Mouse (Mus musculus) macrophage (primary cell): ENCODE measurements around the gene Hras. TPM values are rescaled to one million over a fixed set of nuclear protein-coding genes. Genes with fewer than 3 reads are reported as not detected.
A peak's percentile ranks its signal among the peaks of the same experiment; 100 is the strongest.

Experiments used
- H3K27ac ChIP-seq: fragments of 350-480 bp; formaldehyde crosslinking; 2 replicates; pipeline ENCODE4 v1.9.0; 2021
- H3K36me3 ChIP-seq: fragments of 350-480 bp; formaldehyde crosslinking; 2 replicates; pipeline ENCODE4 v1.9.0; 2021; ENCODE audit errors: inconsistent target
- H3K4me3 ChIP-seq: fragments of 350-480 bp; formaldehyde crosslinking; 2 replicates; pipeline ENCODE4 v1.9.0; 2021; ENCODE audit errors: inconsistent target
- H3K79me2 ChIP-seq: fragments of 350-480 bp; formaldehyde crosslinking; 2 replicates; pipeline ENCODE4 v1.9.0; 2021; ENCODE audit errors: inconsistent target
- WGBS: methylation state at CpG from one replicate; pipeline ENCODE4 v1.1.7; 2026; ENCODE audit warnings: inconsistent platforms; ENCODE audit not compliant: missing documents; 5-methylcytosine and 5-hydroxymethylcytosine counted together
- polyA plus RNA-seq: library from polyadenylated mRNA; stranded (reverse); fragments of 250-400 nt; gene quantifications from 3 replicates; pipeline ENCODE4 v1.2.4, GENCODE M21; 2018; ENCODE audit warnings: inconsistent platforms

Hras gene
- polyA plus RNA-seq, 1 experiment from 2014 or later: 31.1 TPM

DNA sequence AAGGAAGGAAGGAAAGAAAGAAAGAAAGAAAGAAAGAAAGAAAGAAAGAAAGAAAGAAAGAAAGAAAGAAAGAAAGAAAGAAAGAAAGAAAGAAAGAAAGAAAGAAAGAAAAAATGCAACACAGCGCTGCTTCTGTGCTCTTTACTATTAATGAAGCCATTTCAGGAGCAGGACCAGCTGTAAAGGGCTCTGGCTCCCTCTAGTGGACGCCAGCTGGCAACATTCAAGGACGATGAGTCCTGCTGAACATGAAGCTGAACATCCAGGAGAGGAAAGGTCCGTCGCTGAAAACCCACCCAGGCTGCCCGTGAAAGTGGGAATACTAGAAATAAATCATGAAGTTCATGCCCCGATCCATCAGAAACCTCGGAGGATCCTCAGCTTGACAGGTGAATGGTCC lies 17.6 kb downstream of the Hras start:
- Histone ChIP-seq H3K79me2 (peaks cover 8% of the 10 kb centered on the region), H3K36me3 (no peaks in the 10 kb centered on the region), H3K4me3 (no peak overlapping the region), H3K27ac (no peak overlapping the region)
- 5% methylated on average over 8 of the region's 8 CpGs for WGBS

DNA sequence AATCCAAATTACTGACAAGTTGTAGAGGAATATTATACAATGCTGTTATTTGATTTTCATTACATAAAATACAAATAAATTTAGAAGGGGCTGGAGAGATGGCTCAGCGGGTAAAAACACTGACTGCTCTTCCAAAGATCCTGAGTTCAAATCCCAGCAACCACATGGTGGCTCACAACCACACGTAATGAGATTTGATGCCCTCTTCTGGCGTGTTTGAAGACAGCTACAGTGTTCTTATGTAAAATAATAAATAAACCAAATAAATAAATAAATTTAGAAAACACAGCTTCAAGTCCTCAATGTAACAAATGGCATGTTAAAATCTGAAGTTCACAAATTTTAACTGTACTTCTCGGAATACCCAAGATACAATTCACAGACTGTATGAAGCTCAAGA lies 18.7 kb downstream of the Hras start:
- 93% methylated on average over 4 of the region's 4 CpGs for WGBS
- H3K79me2 ChIP-seq: peaks cover 19% of the 10 kb centered on the region
- no peak overlapping the region for H3K4me3 ChIP-seq
- H3K27ac ChIP-seq: no peak overlapping the region
- no peaks in the 10 kb centered on the region for H3K36me3 ChIP-seq

DNA sequence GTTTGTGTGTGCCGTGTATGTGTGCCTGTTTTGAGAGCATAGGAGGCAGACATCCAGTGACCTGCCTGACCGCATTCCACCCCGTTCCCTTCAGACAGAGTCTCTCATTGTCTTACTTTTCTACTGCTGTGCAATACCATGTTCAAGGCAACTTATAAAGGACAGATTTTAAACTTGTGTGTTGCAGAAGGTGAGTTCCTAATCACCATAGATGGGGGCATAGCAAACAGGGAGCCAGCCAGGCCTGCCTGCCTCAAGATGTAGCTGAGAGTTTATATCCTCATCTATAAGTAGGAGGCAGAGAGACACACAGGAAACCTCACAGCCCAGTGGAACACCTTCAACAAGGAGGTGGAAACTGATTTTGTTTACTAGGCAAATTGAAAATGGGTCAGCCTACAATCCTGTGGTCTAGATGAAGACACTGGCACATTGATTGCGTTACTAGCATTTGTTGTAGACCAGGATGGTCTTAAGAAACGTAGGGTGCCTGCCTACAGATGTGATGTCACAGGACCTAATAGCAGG lies 20.4 kb downstream of the Hras start:
- 75% methylated on average over 5 of the region's 5 CpGs for WGBS
- H3K79me2 ChIP-seq: peaks cover 36% of the 10 kb centered on the region
- H3K4me3 ChIP-seq: peak overlapping the region; percentile 64
- H3K27ac ChIP-seq: peak overlapping the region; percentile 94
- H3K36me3 ChIP-seq: no peaks in the 10 kb centered on the region

DNA sequence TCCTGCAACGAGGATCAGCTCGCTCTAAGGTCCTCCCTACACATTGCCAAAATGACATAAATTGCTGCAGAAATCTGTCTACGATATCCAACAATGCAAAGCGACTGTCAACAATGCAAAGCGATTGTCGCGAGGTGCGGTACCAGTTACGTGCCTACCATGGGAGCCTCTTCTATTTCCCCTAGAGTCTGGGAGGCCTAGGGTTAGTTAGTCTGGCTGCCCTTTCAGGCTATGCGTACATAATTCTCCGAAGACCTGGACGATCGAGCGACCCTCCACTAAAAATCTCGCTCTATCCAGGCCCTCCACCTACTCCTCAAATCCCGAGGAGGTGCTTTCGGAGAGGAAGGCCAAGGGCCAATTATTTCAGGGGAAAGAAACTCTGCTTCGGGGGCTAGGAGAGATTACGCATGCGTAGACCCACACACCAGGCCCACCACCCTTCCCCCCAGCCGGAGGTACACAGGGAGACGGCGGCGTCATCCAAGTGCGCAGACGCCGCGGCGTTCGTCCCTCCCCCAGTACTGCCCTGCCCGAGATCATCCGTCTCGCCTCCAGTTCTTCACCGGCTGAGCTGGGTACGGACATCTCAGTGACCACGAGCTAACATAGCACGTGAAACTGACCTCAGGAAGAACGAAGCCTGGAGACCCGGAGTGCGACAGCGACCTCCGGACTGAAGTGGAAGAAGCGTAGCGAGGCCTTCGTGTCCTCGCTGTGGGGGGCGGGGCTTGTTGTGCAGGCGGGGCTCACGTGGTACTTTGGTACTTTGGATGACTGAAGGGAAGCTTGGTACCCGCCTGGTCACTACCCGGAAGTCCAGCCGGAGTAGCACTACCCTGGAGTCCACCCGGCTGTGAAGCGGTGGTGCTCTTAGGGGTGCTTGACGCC lies 21.4 kb downstream of the Hras start, which contains the start of gene Rnh1:
TSS of gene Rnh1 (minus strand) at position 742 of the 891 bp plus-strand sequence.
- peaks cover 46% of the 10 kb centered on the region for H3K79me2 ChIP-seq
- H3K36me3 ChIP-seq: no peaks in the 10 kb centered on the region
- WGBS: under 1% methylated on average over 54 of the region's 55 CpGs
- peak within 1 kb of the TSS; percentile 94 for H3K27ac ChIP-seq
- H3K4me3 ChIP-seq: peak within 1 kb of the TSS; percentile 64

GRCm38 (mm10) chr7:141169866-141170265 lies 23.9 kb downstream of the Hras start:
- Histone ChIP-seq H3K27ac (peak overlapping the region; percentile 94), H3K79me2 (peaks cover 71% of the 10 kb centered on the region), H3K4me3 (no peak overlapping the region), H3K36me3 (peaks cover 6% of the 10 kb centered on the region)

DNA sequence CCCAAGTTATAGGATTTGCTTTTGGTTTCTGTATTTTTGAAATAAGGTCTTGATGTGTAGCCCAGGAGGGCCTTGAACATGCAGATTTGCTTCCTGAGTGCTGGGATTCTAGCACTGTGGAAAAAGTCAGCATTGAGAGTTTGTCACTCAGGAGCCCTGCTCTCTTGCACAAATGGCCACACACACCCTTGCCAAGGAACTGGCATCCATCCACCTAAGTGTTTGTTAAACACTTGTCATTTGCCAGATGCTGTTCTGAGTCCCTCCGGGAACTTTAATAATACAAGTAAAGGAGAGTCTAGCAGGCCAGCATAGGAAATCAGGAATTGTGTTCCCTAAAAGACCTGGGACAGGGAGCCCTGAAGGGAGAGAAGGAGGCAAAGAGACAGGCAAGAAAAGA lies 24.5 kb downstream of the Hras start:
- H3K79me2 ChIP-seq: peaks cover 77% of the 10 kb centered on the region
- H3K4me3 ChIP-seq: no peak overlapping the region
- whole genome bisulfite sequencing: 100% methylated on average over 1 of the region's 1 CpGs
- peaks cover 8% of the 10 kb centered on the region for H3K36me3 ChIP-seq
- peak overlapping the region; percentile 94 for H3K27ac ChIP-seq

GRCm38 (mm10) chr7:141168518-141168953 lies 25.3 kb downstream of the Hras start:
- Histone ChIP-seq H3K36me3 (peaks cover 16% of the 10 kb centered on the region), H3K4me3 (peak overlapping the region; percentile 88), H3K27ac (peak overlapping the region; percentile 94), H3K79me2 (peaks cover 84% of the 10 kb centered on the region)
- WGBS: under 1% methylated on average over 21 of the region's 22 CpGs

DNA sequence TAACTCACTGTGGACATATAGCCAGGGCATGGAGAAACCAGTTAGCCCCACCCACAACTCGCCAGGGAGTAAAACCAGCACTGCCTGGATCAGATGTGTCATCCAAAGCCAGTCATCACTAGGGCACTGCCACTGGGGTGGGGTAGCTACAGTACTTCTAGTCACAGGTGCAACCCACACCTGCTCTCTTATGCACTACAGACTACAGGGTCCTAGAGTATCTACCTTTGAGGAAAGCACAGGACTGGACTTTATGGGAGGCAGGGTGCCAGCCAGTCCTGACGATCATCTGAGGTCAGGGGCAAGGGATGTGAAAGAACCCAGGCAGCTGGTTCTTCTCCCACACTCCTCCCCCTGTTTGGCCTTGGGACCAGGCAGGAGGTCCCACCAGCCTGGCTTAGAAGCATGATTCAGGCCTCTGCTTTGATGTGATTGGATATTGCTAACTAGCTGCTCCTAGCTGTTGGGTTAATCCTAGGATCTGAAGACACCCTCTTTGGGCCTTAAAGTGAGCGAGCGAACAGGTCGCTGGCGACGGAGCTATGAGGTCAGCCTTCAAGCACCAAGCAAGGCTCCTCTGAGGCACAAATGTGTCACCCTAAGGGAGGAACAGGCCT lies 25.8 kb downstream of the Hras start:
- H3K4me3 ChIP-seq: peak overlapping the region; percentile 88
- peaks cover 21% of the 10 kb centered on the region for H3K36me3 ChIP-seq
- 1% methylated on average over 7 of the region's 7 CpGs for WGBS
- peak overlapping the region; percentile 94 for H3K27ac ChIP-seq
- peaks cover 90% of the 10 kb centered on the region for H3K79me2 ChIP-seq

GRCm38 (mm10) chr7:141164850-141165249 lies 29.0 kb downstream of the Hras start:
- WGBS: 15% methylated on average over 6 of the region's 6 CpGs
- no peak overlapping the region for H3K4me3 ChIP-seq
- H3K79me2 ChIP-seq: peaks cover 82% of the 10 kb centered on the region
- H3K36me3 ChIP-seq: peaks cover 53% of the 10 kb centered on the region
- peak overlapping the region; percentile 94 for H3K27ac ChIP-seq

DNA sequence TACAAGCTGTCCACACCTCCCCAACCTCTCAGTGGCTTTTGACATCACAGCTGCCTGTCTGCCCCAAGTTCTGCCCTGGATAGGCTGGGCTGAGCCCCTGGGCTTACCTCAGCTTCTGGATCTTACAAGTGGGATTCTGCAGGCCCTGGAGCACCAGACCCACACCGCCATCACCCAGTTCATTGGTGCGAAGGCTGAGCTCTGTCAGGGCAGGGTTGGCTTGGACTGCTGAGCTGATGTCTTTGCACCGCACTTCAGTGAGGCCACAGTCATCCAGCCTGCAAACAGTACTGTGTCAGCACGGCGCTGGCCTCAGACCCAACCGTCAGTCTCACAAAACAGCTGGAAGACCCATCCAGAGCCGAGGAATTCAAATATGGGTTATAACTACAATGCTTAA lies 29.4 kb downstream of the Hras start:
- H3K36me3 ChIP-seq: peaks cover 57% of the 10 kb centered on the region
- peak overlapping the region; percentile 94 for H3K27ac ChIP-seq
- WGBS: 90% methylated on average over 7 of the region's 7 CpGs
- no peak overlapping the region for H3K4me3 ChIP-seq
- H3K79me2 ChIP-seq: peaks cover 77% of the 10 kb centered on the region

GRCm38 (mm10) chr7:141155362-141155761 lies 38.4 kb downstream of the Hras start:
- Histone ChIP-seq H3K4me3 (no peak overlapping the region), H3K79me2 (no peaks in the 10 kb centered on the region), H3K27ac (no peak overlapping the region), H3K36me3 (peaks cover 23% of the 10 kb centered on the region)
- 90% methylated on average over 9 of the region's 9 CpGs for WGBS

GRCm38 (mm10) chr7:141148639-141149038 lies 45.2 kb downstream of the Hras start:
- no peak overlapping the region for H3K4me3 ChIP-seq
- 93% methylated on average over 4 of the region's 4 CpGs for WGBS
- no peaks in the 10 kb centered on the region for H3K79me2 ChIP-seq
- no peak overlapping the region for H3K27ac ChIP-seq
- peaks cover 21% of the 10 kb centered on the region; the same call in 1 of the 2 replicates for H3K36me3 ChIP-seq

- Histone ChIP-seq H3K27ac (no peak overlapping the region), H3K4me3 (no peak overlapping the region)
- WGBS: 94% methylated on average over 6 of the region's 6 CpGs
These were observed 46.8 kb downstream of the Hras start for GRCm38 (mm10) chr7:141147044-141147443.

DNA sequence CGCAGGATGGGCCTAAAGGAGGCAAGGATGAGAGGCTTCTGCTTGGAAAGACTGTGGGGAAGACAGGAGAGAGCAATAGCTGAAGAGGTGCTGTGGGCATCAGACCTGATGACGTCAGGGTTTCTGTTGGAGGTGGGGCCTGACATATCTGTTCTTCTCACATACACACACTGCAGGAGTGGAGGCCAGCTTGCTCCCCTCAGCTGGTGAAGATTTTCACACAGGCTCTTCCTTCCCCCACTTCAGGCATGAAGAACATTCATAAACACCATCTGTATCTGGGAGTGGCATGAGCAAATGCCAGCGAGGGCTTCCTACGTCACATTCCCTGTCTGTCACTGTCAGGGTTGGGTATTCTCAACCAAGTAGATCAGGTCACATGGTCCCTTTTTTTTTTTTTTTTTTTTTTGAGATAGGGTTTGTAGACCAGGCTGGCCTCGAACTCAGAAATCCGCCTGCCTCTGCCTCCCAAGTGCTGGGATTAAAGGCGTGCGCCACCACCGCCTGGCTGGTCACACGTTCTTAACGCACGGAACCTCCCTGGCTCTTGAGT lies 47.7 kb downstream of the Hras start:
- Histone ChIP-seq H3K36me3 (peaks cover 15% of the 10 kb centered on the region; the same call in 1 of the 2 replicates), H3K4me3 (no peak overlapping the region), H3K79me2 (no peaks in the 10 kb centered on the region), H3K27ac (no peak overlapping the region)
- 95% methylated on average over 12 of the region's 12 CpGs for WGBS

More at GRCm38 (mm10) chr7:141147044-141147443, 46.8 kb downstream of the Hras start:
- no peaks in the 10 kb centered on the region for H3K79me2 ChIP-seq
- H3K36me3 ChIP-seq: peaks cover 15% of the 10 kb centered on the region; the same call in 1 of the 2 replicates
